Mouse (Mus musculus) liver, postnatal 0 days (tissue): Measurements from ENCODE around the gene Dact2. TPM values are rescaled to one million over a fixed set of nuclear protein-coding genes. Genes with fewer than 3 reads are reported as not detected.

Source experiments
- ATAC-seq: fragments of 200-750 bp; cut with Nextera tagmentation; 2 replicates; pipeline ENCODE4 v1.8.0; 2017; ENCODE audit warnings: mild to moderate bottlenecking, moderate library complexity
- DNase-seq: peaks from one replicate; pipeline ENCODE4 v3.0.0-alpha.2; 2016
- H3K27ac ChIP-seq: fragments of 300-500 bp; sonication (generic); 2 replicates; pipeline ENCODE4 v1.5.1; 2014; ENCODE audit warnings: antibody characterized with exemption, moderate library complexity, mild to moderate bottlenecking, low read depth
- H3K27me3 ChIP-seq: fragments of 300-500 bp; sonication (generic); 2 replicates; pipeline ENCODE4 v1.6.1; 2014; ENCODE audit warnings: low read length, control low read depth, mixed read lengths; ENCODE audit not compliant: insufficient read depth
- H3K36me3 ChIP-seq: fragments of 300-500 bp; sonication (generic); replicated peaks from 2 replicates; pipeline ENCODE4 v1.6.1; 2014; ENCODE audit warnings: mild to moderate bottlenecking, control low read depth, low read length, moderate library complexity, mixed read lengths; ENCODE audit not compliant: insufficient read depth
- H3K4me1 ChIP-seq: fragments of 300-500 bp; sonication (generic); 2 replicates; pipeline ENCODE4 v1.6.1; 2014; ENCODE audit warnings: antibody characterized with exemption, mild to moderate bottlenecking, control low read depth; ENCODE audit not compliant: insufficient read depth
- H3K4me2 ChIP-seq: fragments of 300-500 bp; sonication (generic); 2 replicates; pipeline ENCODE4 v1.6.1; 2014; ENCODE audit warnings: low read depth, mild to moderate bottlenecking, low read length, moderate library complexity, mixed read lengths
- H3K4me3 ChIP-seq: fragments of 300-500 bp; sonication (generic); 2 replicates; pipeline ENCODE4 v1.5.1; 2014; ENCODE audit warnings: low read depth, low read length
- H3K9ac ChIP-seq: fragments of 300-500 bp; sonication (generic); replicated peaks from 2 replicates; pipeline ENCODE4 v1.6.1; 2014; ENCODE audit warnings: mild to moderate bottlenecking, moderate library complexity
- H3K9me3 ChIP-seq: fragments of 300-500 bp; sonication (generic); 2 replicates; pipeline ENCODE4 v1.6.1; 2016; ENCODE audit warnings: mild to moderate bottlenecking, control low read depth, low read length, mixed read lengths
- CTCF ChIP-seq: sonication (generic); IDR thresholded peaks from 2 replicates; pipeline ENCODE4 v1.5.1; 2016; ENCODE audit warnings: antibody characterized with exemption, low read depth
- EP300 ChIP-seq: IDR thresholded peaks from 2 replicates; pipeline ENCODE4 v1.6.1; 2016; ENCODE audit warnings: antibody characterized with exemption, low read depth, mild to moderate bottlenecking
- WGBS: fragments of 180-500 bp; shearing (Covaris S2); extraction: QIAGEN DNeasy Blood & Tissue Kit; methylation state at CpG from one replicate; pipeline ENCODE4 v1.1.7; 2014; ENCODE audit not compliant: insufficient replicate concordance; 5-methylcytosine and 5-hydroxymethylcytosine counted together
- polyA plus RNA-seq: library from polyadenylated mRNA; unstranded; fragments of >200 nt; fragmentation: Nextera tagmentation; extraction: Ambion mirVana; gene quantifications from 2 replicates; pipeline ENCODE4 v1.2.1, GENCODE M21; 2015

Dact2 gene
- polyA plus RNA-seq, 1 experiment from 2014 or later: 2.4 TPM

DNA sequence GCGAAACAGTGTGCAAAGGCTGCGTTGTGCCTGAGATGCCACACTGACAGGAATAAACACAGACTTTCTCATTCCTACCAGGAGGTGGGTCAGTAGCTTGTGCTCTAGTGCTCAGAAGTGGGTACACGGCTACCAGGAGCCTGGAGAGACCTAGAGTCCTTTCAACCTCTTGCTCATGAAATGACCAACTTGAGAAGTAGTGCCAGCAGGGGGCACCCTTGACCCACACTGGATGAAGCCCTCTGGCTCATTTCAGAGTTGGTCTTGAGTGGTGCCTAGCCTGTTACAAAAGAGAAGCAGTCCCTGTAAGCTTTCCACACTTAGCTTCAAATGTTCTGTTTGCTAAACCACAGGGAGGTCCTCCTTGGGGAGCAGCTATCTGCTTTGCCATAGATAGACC is 28.5 kb upstream of the Dact2 start:
- no peak for ATAC-seq
- Histone ChIP-seq H3K4me2 (no peak overlapping the region), H3K9me3 (no peaks in the 10 kb centered on the region), H3K27me3 (0 out of 2 replicates have a peak, but pooled peaks cover 7% of the 10 kb centered on the region), H3K27ac (no peak overlapping the region), H3K4me3 (no peak overlapping the region), H3K36me3 (no peaks in the 10 kb centered on the region), H3K4me1 (no peaks in the 10 kb centered on the region), H3K9ac (no peak overlapping the region)
- peak; percentile 72 for TF ChIP-seq CTCF
- no peak for TF ChIP-seq EP300
- DNase-seq: peak; percentile 74
- WGBS: 47% methylated on average over 3 of the region's 3 CpGs

DNA sequence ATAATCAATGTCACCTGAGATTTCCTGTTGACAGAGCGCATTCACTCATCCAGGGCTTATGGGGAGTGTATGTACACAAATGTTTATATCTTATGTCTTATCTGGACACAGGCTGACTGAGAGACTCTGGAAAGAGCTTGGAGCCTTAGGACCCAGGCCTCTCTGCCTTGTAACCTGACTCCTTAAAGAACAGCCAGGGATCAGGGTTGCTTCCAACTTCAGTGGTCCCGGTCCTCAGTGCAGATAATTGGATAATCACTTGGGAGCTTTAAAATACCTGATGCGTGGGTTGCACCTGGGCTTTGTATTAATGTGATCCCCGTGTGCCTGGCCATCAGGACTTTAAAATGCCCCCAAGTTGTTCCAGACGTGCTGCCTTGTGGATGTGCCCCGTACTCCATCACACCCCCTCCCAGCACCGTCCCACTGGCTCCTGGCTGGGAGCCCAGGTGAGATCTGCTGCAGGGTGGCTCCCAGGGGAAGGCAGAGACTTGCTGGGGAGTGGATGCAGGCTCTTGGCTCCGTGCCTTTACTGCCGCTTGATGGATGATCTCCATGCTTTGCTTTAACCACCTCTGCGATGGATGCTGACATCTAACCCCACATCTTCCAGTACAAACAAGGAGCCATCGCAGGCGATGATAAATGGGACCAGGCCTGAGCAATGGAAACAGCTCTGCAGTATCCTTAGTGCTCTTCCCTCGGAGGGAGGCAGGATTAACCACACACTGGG is 26.8 kb upstream of the Dact2 start:
- DNase-seq: no peak
- Histone ChIP-seq H3K9me3 (no peaks in the 10 kb centered on the region), H3K27me3 (0 out of 2 replicates have a peak, but pooled peaks cover 5% of the 10 kb centered on the region), H3K4me2 (no peak overlapping the region), H3K27ac (no peak overlapping the region), H3K4me3 (no peak overlapping the region), H3K36me3 (no peaks in the 10 kb centered on the region), H3K4me1 (no peaks in the 10 kb centered on the region), H3K9ac (no peak overlapping the region)
- TF ChIP-seq EP300 (no peak), CTCF (no peak)
- WGBS: 19% methylated on average over 13 of the region's 13 CpGs
- no peak for ATAC-seq

DNA sequence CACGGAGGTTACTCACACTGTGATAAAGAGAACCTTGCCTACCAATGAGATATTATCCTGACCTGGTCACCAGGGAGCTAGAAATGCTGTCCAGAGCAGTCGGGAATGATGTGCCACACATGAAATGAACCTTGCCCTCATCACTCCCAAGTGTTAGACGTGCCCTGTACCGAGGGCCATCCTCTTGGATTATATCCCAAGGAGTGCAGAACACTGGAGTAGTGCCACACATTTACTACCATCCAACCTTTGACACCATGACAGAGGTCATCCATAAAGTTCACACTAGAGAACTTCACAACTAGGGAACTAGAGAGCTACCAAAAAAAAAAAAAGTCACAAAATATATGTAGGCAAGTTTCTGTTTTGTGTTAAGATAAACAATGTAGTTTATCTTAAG is 24.3 kb upstream of the Dact2 start:
- no peak for TF ChIP-seq CTCF
- TF ChIP-seq EP300: no peak
- Histone ChIP-seq H3K27me3 (0 out of 2 replicates have a peak, but pooled peaks cover 5% of the 10 kb centered on the region), H3K9ac (no peak overlapping the region), H3K27ac (no peak overlapping the region), H3K4me2 (no peak overlapping the region), H3K4me1 (no peaks in the 10 kb centered on the region), H3K9me3 (no peaks in the 10 kb centered on the region), H3K36me3 (no peaks in the 10 kb centered on the region), H3K4me3 (no peak overlapping the region)
- WGBS: 73% methylated on average over 4 of the region's 4 CpGs
- DNase-seq (no peak), ATAC-seq (no peak)

DNA sequence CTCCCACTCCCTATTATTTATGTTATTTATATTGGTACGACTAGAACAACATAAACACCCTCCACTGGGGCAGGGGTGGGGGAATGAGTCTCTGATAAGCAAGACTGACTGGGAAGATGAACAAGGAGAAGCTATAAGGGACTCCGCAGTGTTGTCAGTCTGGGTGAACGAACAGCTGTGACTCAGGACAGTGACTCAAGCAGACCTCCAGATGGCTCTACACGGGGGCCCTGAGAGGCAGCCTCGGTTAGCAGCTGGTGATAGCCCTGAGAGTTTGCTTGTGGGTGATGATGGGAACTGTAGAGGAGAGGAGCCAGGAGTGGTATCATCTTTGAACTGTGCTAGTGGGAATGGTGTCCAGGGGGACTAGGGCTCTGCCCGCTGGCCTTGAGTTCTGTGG is 23.5 kb upstream of the Dact2 start:
- WGBS: 31% methylated on average over 6 of the region's 6 CpGs
- no peaks in the 10 kb centered on the region for H3K36me3 ChIP-seq
- H3K9ac ChIP-seq: no peak overlapping the region
- ATAC-seq (no peak), DNase-seq (no peak)
- no peaks in the 10 kb centered on the region for H3K4me1 ChIP-seq
- no peak overlapping the region for H3K4me2 ChIP-seq
- no peak for TF ChIP-seq CTCF
- no peak for TF ChIP-seq EP300
- 0 out of 2 replicates have a peak, but pooled peaks cover 5% of the 10 kb centered on the region for H3K27me3 ChIP-seq
- H3K27ac ChIP-seq: no peak overlapping the region
- H3K9me3 ChIP-seq: no peaks in the 10 kb centered on the region
- H3K4me3 ChIP-seq: no peak overlapping the region

DNA sequence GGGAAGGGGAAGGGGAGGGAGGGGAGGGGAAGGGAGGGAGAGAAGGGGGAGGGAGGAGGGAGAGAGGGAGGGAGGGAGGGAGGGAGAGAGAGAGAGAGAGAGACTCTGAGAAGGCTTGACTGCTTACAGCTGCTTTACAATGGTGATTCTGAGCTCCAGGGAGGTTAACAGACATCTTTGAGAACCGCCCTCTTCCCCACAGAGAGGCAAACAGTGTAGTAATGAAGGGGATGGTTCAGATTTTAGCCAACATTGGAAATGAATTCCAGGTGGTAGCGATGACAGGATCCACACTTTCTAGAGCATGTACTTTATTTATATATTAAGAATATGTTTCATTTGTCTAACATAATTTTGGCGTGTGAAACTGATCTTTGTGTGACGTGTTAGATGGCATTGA is 22.7 kb upstream of the Dact2 start:
- Histone ChIP-seq H3K36me3 (no peaks in the 10 kb centered on the region), H3K9me3 (no peaks in the 10 kb centered on the region), H3K4me3 (no peak overlapping the region), H3K9ac (no peak overlapping the region), H3K27me3 (0 out of 2 replicates have a peak, but pooled peaks cover 5% of the 10 kb centered on the region), H3K27ac (no peak overlapping the region), H3K4me2 (no peak overlapping the region), H3K4me1 (no peaks in the 10 kb centered on the region)
- DNase-seq (no peak), ATAC-seq (no peak)
- TF ChIP-seq CTCF (no peak), EP300 (no peak)
- 22% methylated on average over 4 of the region's 4 CpGs for WGBS

DNA sequence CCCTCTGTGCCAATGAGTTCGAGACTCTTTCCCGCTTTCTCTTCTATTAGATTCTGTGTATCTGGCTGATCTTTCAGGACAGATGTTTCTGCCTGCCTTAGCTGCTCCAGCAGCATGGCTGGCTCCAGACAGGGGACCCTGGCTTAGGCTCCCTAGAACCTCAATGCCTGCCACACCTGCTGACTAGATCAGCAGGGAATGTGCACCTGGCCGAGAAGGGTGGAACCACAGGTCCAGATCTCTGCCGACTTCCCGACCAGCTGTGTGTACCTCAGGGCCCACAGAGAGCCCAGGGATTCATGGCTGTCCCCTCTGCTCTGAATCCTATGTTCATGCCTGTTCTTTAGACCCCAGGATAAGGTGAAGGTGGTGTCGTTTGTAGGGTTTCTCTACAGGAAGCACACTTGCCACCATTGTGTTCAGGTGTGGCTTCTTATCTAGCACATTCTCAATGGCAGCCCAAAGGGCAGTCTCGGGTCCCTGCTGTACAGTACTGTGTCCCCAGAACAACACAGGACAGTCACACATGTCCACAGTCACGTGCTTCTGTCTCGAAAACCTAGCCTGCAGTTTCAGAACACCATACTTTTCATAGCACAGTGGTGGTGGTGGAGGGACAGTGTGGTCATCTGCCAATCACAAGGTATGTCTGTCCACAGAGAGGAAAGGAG is 22.0 kb upstream of the Dact2 start:
- Histone ChIP-seq H3K4me3 (no peak overlapping the region), H3K4me1 (no peaks in the 10 kb centered on the region), H3K4me2 (no peak overlapping the region), H3K27me3 (0 out of 2 replicates have a peak, but pooled peaks cover 5% of the 10 kb centered on the region), H3K36me3 (no peaks in the 10 kb centered on the region), H3K27ac (no peak overlapping the region), H3K9ac (no peak overlapping the region), H3K9me3 (no peaks in the 10 kb centered on the region)
- DNase-seq (no peak), ATAC-seq (no peak)
- WGBS: 59% methylated on average over 9 of the region's 9 CpGs
- TF ChIP-seq EP300 (no peak), CTCF (no peak)
